Mouse (Mus musculus) heart, embryonic 12.5 days (tissue): Measurements from ENCODE around the gene Rgs8. TPM values are rescaled to one million over a fixed set of nuclear protein-coding genes. Genes with fewer than 3 reads are reported as not detected.
A peak's percentile ranks its signal among the peaks of the same experiment; 100 is the strongest.

Experiments
- ATAC-seq: fragments of 200-750 bp; cut with Nextera tagmentation; 2 replicates; pipeline ENCODE4 v1.8.0; 2017; ENCODE audit warnings: moderate TSS enrichment, moderate library complexity; ENCODE audit not compliant: insufficient number of reproducible peaks, low FRiP score
- H3K27ac ChIP-seq: fragments of 300-500 bp; sonication (generic); 2 replicates; pipeline ENCODE4 v1.5.1; 2016; ENCODE audit warnings: mild to moderate bottlenecking, moderate library complexity; ENCODE audit not compliant: poor library complexity, severe bottlenecking
- H3K27me3 ChIP-seq: fragments of 300-500 bp; sonication (generic); replicated peaks from 2 replicates; pipeline ENCODE4 v1.6.1; 2016; ENCODE audit warnings: mild to moderate bottlenecking, moderate library complexity
- H3K36me3 ChIP-seq: fragments of 300-500 bp; sonication (generic); 2 replicates; pipeline ENCODE4 v1.6.1; 2016; ENCODE audit warnings: mild to moderate bottlenecking, moderate library complexity
- H3K4me1 ChIP-seq: fragments of 300-500 bp; sonication (generic); replicated peaks from 2 replicates; pipeline ENCODE4 v1.6.1; 2016; ENCODE audit warnings: mild to moderate bottlenecking
- H3K4me2 ChIP-seq: fragments of 300-500 bp; sonication (generic); 2 replicates; pipeline ENCODE4 v1.6.1; 2016; ENCODE audit warnings: mild to moderate bottlenecking, moderate library complexity
- H3K4me3 ChIP-seq: fragments of 300-500 bp; sonication (generic); 2 replicates; pipeline ENCODE4 v1.5.1; 2016; ENCODE audit warnings: mild to moderate bottlenecking
- H3K9ac ChIP-seq: fragments of 300-500 bp; sonication (generic); 2 replicates; pipeline ENCODE4 v1.6.1; 2016; ENCODE audit warnings: mild to moderate bottlenecking, moderate library complexity
- H3K9me3 ChIP-seq: fragments of 300-500 bp; sonication (generic); replicated peaks from 2 replicates; pipeline ENCODE4 v1.6.1; 2016; ENCODE audit warnings: mild to moderate bottlenecking, moderate library complexity
- WGBS: fragments of 180-500 bp; shearing (Covaris S2); methylation state at CpG from one replicate; pipeline ENCODE4 v1.1.7; 2016; 5-methylcytosine and 5-hydroxymethylcytosine counted together
- polyA plus RNA-seq: library from polyadenylated mRNA; unstranded; fragments of >200 nt; fragmentation: Nextera tagmentation; extraction: Ambion mirVana; gene quantifications from 2 replicates; pipeline ENCODE4 v1.2.1, GENCODE M21; 2016

Gene Rgs8
- polyA plus RNA-seq, 1 experiment from 2014 or later = 1.1 TPM

DNA sequence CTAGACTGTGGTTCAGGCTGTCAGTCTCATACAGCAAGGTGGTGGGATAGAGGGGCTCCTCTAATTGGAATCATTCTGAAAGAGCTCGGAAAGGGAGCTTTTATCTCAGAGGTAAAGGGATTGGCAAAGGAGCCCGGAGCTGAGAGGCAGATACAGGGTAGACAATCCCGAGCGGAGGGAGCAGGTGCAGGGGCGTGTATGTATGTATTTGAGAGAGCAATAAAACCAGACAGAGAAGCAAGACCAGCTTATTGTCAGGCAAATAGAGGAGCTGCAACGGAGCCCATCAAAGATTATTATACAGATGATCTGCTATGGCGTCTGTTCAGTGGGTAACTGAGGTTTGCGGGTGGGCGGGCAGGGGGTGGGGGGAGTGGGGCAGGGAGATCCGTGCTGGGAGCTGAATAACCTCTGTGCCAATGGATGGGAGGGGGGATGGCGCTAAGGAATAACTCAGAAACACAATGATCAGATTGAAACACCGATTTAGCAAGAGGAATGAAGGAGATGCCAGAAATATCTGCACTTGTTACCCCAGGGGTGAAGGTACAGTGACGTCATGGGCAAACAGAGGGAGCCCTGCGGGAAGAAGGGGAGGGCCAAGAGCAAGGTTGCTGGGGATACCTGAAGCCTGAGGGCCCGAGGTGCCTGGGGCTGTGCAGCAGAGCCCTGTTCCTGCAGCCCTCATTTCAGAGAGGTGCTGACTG lies 8.3 kb downstream of the Rgs8 start:
- no peak overlapping the region for H3K4me2 ChIP-seq
- ATAC-seq = no peak
- peaks cover 19% of the 10 kb centered on the region for H3K27me3 ChIP-seq
- H3K4me3 ChIP-seq = no peak overlapping the region
- H3K27ac ChIP-seq = no peak overlapping the region
- no peaks in the 10 kb centered on the region for H3K36me3 ChIP-seq
- WGBS = 45% methylated on average over 15 of the region's 15 CpGs
- H3K9ac ChIP-seq = peak overlapping the region; percentile 29; the same call in 1 of the 2 replicates
- no peaks in the 10 kb centered on the region for H3K9me3 ChIP-seq
- peaks cover 25% of the 10 kb centered on the region for H3K4me1 ChIP-seq

DNA sequence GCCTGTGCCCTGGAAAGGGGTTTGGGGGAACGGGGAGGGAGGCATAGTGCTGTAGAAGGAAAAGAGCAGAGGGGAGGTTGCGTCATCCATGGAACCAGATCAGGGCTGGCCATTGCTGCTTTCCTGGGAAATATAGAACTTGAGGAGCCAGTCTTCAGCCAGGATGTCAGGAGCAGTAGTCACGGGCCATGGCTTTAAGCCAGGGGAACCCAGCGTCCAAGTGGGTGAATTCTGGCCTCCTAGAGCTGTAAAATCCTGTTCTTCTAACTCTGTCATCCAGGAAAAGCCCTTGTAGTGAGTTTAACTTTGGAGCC lies 8.8 kb downstream of the Rgs8 start:
- Histone ChIP-seq H3K4me1 (peaks cover 30% of the 10 kb centered on the region), H3K27me3 (peaks cover 23% of the 10 kb centered on the region), H3K27ac (no peak overlapping the region), H3K4me2 (no peak overlapping the region), H3K36me3 (no peaks in the 10 kb centered on the region), H3K9me3 (no peaks in the 10 kb centered on the region), H3K4me3 (no peak overlapping the region), H3K9ac (no peak overlapping the region)
- ATAC-seq = no peak
- 52% methylated on average over 4 of the region's 4 CpGs for WGBS

DNA sequence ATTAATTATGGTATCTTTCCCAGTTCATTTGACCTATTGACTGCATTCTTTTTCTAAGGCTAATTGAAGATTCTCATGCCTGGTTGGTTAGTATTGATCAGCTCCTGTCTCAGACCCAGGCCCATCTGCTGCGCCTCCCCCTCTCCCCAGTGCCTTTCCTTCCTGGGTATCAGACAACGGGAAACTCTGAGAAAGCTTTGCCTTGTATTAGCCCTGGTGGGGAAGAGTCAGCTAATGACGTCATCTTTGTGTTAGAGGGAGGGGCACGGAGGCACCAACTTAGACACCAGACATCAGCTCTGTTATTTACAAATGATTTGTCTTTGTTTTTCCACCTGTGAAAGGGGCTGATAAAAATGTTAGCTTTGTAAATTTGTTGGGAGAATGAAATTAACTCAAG lies 9.5 kb downstream of the Rgs8 start:
- peaks cover 27% of the 10 kb centered on the region for H3K27me3 ChIP-seq
- ATAC-seq = peak; percentile 48; the same call in 1 of the 2 replicates
- H3K27ac ChIP-seq = no peak overlapping the region
- H3K4me1 ChIP-seq = peaks cover 30% of the 10 kb centered on the region
- H3K4me2 ChIP-seq = no peak overlapping the region
- H3K9ac ChIP-seq = no peak overlapping the region
- no peaks in the 10 kb centered on the region for H3K36me3 ChIP-seq
- 29% methylated on average over 4 of the region's 4 CpGs for WGBS
- no peaks in the 10 kb centered on the region for H3K9me3 ChIP-seq
- H3K4me3 ChIP-seq = no peak overlapping the region

DNA sequence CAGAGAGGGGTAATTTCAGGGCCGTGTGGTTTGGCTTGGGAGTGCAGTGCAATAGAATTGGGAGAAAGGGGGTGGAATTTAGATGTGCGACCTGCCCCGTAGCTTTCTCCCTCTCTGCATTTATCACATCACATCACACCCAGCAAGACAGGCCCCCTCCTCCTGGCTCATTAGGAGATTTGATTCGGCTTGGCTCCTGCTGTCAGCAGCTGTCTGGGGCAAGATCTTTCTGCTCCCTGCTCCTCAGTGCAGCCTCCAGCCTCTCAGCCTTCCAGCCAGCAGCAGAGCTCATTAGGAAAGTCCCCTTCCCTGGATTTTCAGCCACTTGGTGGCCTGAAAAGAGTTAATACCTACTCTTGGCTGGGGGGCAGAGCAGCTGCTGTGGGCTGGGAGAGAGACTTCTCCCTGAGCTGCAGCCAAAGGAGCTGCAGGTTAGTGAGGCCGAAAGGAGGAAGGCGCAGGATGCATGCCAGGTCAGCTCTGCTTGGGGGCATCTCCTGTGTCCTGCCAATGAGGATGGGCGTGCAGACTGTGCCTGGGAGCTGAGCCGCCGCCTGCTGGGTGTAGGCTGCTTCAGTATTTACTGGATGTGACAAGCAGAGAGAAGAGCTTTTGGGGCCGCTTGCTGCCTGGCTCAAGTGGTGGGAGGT lies 12.4 kb downstream of the Rgs8 start:
- Histone ChIP-seq H3K4me3 (no peak overlapping the region), H3K27ac (no peak overlapping the region), H3K9me3 (no peaks in the 10 kb centered on the region), H3K4me1 (peaks cover 45% of the 10 kb centered on the region), H3K36me3 (no peaks in the 10 kb centered on the region), H3K27me3 (peaks cover 32% of the 10 kb centered on the region), H3K4me2 (peak overlapping the region; percentile 38), H3K9ac (0 out of 2 replicates have a peak overlapping the region, but pooled peaks have one; percentile 35)
- ATAC-seq = no peak
- 14% methylated on average over 10 of the region's 10 CpGs for WGBS

DNA sequence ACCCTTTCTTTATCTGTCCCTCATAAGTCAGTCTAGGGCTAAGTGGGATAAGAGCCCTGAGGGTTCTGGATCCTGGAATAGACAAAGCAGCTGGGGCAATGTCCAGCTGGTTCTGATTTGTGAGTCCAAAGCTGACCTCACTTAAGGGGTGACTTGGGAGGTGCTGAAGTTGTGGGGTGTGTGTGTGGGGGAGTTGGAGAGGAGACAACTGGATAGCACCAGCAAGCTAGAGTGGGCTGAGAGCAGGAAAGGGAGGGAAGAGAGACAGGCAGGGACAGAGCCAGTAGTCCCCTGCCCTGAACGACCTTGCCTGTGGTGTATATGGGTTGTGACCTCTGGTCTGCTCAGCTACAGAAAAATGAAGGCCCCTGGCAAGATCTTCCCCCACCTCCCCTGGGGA lies 13.4 kb downstream of the Rgs8 start:
- Histone ChIP-seq H3K36me3 (no peaks in the 10 kb centered on the region), H3K9ac (no peak overlapping the region; the same call in 1 of the 2 replicates), H3K27me3 (peaks cover 36% of the 10 kb centered on the region), H3K4me1 (peaks cover 49% of the 10 kb centered on the region), H3K9me3 (no peaks in the 10 kb centered on the region), H3K4me3 (no peak overlapping the region), H3K27ac (no peak overlapping the region), H3K4me2 (no peak overlapping the region)
- WGBS = 12% methylated on average over 1 of the region's 1 CpGs
- no peak for ATAC-seq

DNA sequence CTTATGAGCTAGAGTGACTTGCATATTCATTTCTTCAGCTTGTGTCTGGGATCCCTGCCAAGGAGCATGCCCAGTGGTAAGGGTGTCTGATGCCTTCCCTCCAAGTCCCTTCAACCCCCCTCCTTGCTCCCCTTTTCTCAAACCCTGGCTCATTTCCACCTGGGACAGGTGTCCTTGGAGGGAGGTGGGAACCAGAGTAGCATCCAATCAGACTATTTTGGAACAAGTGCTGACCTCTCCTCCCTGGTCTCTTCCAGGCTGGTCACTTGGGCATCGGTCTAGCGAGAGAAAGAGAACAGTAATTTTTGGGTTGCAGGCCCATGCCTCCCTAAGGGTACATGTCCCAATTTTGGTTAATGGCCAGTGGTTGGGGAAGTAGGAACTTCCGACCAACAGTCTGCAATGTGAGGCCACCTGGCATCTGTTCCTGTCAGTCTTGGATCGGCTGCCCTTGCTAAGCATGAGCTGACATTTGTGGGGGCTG lies 14.5 kb downstream of the Rgs8 start:
- Histone ChIP-seq H3K9me3 (no peaks in the 10 kb centered on the region), H3K27ac (no peak overlapping the region), H3K4me2 (no peak overlapping the region), H3K27me3 (peaks cover 36% of the 10 kb centered on the region), H3K4me3 (no peak overlapping the region), H3K9ac (no peak overlapping the region), H3K36me3 (no peaks in the 10 kb centered on the region), H3K4me1 (peaks cover 40% of the 10 kb centered on the region)
- WGBS = 58% methylated on average over 4 of the region's 4 CpGs
- ATAC-seq = no peak

DNA sequence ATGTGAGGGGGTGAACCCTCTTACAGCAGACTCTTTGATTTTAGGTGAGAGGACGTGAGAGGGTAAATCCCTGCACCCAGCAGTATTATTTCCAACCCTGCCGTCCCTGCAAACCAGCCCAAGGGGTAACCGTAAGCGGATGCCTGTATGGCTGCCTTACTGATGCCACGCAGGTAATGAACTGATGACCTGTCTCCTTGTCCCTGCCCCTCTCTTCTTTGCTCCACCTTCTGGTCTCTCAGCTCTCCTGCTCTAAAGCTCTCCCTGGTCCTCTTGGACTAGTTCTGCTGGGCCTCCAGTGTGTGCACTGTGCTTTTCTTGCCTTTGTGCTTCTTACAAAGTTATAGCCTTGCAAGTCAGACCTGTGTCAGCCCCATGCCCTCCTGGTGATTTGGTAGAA lies 15.0 kb downstream of the Rgs8 start:
- no peaks in the 10 kb centered on the region for H3K36me3 ChIP-seq
- no peaks in the 10 kb centered on the region for H3K9me3 ChIP-seq
- peaks cover 36% of the 10 kb centered on the region for H3K27me3 ChIP-seq
- peaks cover 38% of the 10 kb centered on the region for H3K4me1 ChIP-seq
- ATAC-seq = no peak
- H3K27ac ChIP-seq = no peak overlapping the region
- WGBS = 82% methylated on average over 5 of the region's 5 CpGs
- H3K9ac ChIP-seq = no peak overlapping the region
- no peak overlapping the region for H3K4me2 ChIP-seq
- no peak overlapping the region for H3K4me3 ChIP-seq

DNA sequence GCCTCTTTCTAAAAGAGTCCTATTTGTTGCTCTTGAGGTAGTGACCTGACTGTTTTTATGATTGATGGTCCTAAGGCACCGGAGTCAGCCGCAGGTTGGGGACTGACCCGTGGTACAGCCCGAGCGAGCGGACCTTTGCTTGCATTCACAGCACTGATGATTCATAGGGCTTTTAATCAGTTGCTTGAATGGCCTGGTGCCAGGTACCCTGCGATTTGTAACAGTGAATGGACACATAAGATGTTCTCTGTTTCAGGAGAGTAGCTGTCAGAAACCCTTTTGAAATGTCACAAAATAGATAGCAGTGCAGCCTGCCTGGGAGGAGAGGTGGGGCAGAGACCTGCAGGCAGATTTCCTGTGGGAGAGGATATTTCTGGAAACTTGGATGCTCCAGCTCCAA lies 16.3 kb downstream of the Rgs8 start:
- H3K27me3 ChIP-seq = peaks cover 36% of the 10 kb centered on the region
- H3K4me2 ChIP-seq = peak overlapping the region; percentile 27; the same call in 1 of the 2 replicates
- peaks cover 38% of the 10 kb centered on the region for H3K4me1 ChIP-seq
- peak; percentile 64 for ATAC-seq
- WGBS = 28% methylated on average over 7 of the region's 7 CpGs
- H3K36me3 ChIP-seq = no peaks in the 10 kb centered on the region
- no peak overlapping the region; the same call in 1 of the 2 replicates for H3K27ac ChIP-seq
- H3K9me3 ChIP-seq = no peaks in the 10 kb centered on the region
- no peak overlapping the region for H3K9ac ChIP-seq
- H3K4me3 ChIP-seq = no peak overlapping the region

DNA sequence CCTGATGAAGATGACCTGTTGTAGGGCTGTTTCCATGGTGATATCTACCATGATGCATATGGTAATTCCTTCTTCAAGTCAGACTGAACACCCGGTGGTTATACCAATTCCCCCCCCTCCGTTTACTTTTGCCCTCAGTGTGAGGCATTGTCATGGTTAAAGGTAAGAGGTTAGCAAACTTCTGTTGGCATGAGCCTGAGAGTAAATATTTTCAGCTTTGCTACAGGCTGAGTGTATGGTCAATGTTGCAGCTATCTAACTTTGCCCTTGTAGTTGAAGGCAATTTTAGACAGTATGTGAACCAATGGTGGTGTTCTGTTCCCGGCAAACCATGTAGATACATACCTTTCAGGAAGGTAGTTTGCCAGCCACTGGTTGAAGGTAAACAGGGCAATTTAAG lies 16.9 kb downstream of the Rgs8 start:
- no peaks in the 10 kb centered on the region for H3K9me3 ChIP-seq
- 57% methylated on average over 3 of the region's 3 CpGs for WGBS
- no peak overlapping the region for H3K4me2 ChIP-seq
- no peaks in the 10 kb centered on the region for H3K36me3 ChIP-seq
- peaks cover 31% of the 10 kb centered on the region for H3K27me3 ChIP-seq
- H3K9ac ChIP-seq = no peak overlapping the region
- ATAC-seq = no peak; the same call in 1 of the 2 replicates
- no peak overlapping the region for H3K4me3 ChIP-seq
- H3K4me1 ChIP-seq = peaks cover 38% of the 10 kb centered on the region
- no peak overlapping the region for H3K27ac ChIP-seq

DNA sequence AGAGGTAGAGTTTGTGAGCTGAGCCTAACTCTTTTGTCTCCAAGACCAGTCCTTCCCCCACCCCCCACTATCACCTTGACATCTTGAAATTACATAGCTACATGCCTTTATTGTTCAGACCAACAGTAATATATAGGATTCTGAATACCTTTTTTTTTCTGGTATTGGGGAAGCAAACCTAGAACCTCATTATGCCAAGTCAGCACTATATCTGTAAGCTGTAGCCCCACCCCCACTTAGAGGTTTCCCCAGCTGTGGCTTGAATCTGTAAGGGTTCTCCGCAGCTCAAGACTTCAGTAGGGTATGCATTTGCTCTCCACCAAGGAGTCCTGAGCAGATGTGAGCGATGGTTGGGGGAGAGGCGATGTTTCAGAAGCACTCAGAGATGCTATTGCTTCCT lies 18.5 kb downstream of the Rgs8 start:
- no peak overlapping the region for H3K9ac ChIP-seq
- no peak for ATAC-seq

DNA sequence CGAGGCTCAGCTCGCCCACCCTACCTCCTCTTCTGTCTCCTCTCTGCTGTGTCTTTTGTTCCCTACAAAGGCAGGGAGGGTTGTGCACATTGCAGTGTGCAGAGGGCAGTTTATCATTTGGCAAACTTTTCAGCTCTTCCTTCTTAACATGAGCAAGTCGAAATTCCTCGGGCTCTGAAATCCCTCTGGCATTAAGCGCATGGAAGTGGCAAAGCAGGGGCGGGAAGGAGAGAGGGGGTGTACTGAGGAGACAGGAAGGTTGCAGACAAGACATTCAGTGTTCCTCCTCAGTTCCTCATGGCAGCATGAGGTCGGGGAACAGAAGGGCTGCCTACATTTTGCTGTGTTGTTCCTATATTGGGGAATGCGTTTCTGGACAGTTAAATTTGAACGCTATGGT lies 19.9 kb downstream of the Rgs8 start:
- ATAC-seq = no peak
- H3K4me3 ChIP-seq = no peak overlapping the region
- H3K9me3 ChIP-seq = no peaks in the 10 kb centered on the region
- H3K36me3 ChIP-seq = no peaks in the 10 kb centered on the region
- H3K9ac ChIP-seq = no peak overlapping the region
- peaks cover 20% of the 10 kb centered on the region for H3K4me1 ChIP-seq
- H3K27ac ChIP-seq = no peak overlapping the region
- no peak overlapping the region for H3K4me2 ChIP-seq
- 58% methylated on average over 9 of the region's 9 CpGs for WGBS
- peaks cover 17% of the 10 kb centered on the region for H3K27me3 ChIP-seq

More for the DNA sequence above, 18.5 kb downstream of the Rgs8 start:
- WGBS = 85% methylated on average over 3 of the region's 3 CpGs
- Histone ChIP-seq H3K4me1 (peaks cover 22% of the 10 kb centered on the region), H3K27me3 (peaks cover 22% of the 10 kb centered on the region), H3K4me3 (no peak overlapping the region), H3K36me3 (no peaks in the 10 kb centered on the region), H3K27ac (no peak overlapping the region), H3K9me3 (no peaks in the 10 kb centered on the region), H3K4me2 (no peak overlapping the region)
